Mouse (Mus musculus): ENCODE measurements at regions not wholly inside any gene's neighbourhood (a gene's known extent, or its start where the extent isn't known, plus 50 kb on each side); places are given as distances from the start of the nearest gene placed in this dataset.
A peak's percentile ranks its signal among the peaks of the same experiment; 100 is the strongest.

GRCm38 (mm10) chr12:70523379-70523778 is 70.5 kb downstream of the Tmx1 start:
- DNase-seq: no peak

- no peak for DNase-seq
These were observed 71.8 kb downstream of the Tmx1 start for GRCm38 (mm10) chr12:70524703-70525102.

GRCm38 (mm10) chr12:70531661-70532060 is 78.8 kb downstream of the Tmx1 start:
- DNase-seq: no peak

- no peak for DNase-seq
These were observed 79.3 kb downstream of the Tmx1 start for GRCm38 (mm10) chr12:70532225-70532624.

- no peak for DNase-seq
These were observed 79.9 kb downstream of the Tmx1 start for GRCm38 (mm10) chr12:70532843-70533242.

- peak; percentile 18 for DNase-seq
These were observed 80.6 kb downstream of the Tmx1 start for GRCm38 (mm10) chr12:70533375-70533935.

- DNase-seq: no peak
These were observed 86.2 kb downstream of the Tmx1 start for GRCm38 (mm10) chr12:70539124-70539523.

GRCm38 (mm10) chr12:70539856-70540255 is 87.0 kb downstream of the Tmx1 start:
- DNase-seq: peak; percentile 49

GRCm38 (mm10) chr12:70541432-70541831 is 88.5 kb downstream of the Tmx1 start:
- DNase-seq: no peak

- no peak for DNase-seq
These were observed 90.4 kb downstream of the Tmx1 start for GRCm38 (mm10) chr12:70543299-70543698.

GRCm38 (mm10) chr12:70544326-70544725 is 91.4 kb downstream of the Tmx1 start:
- no peak for DNase-seq

- DNase-seq: peak; percentile 71
These were observed 92.1 kb downstream of the Tmx1 start for GRCm38 (mm10) chr12:70544850-70545510.

GRCm38 (mm10) chr12:70547199-70547598 is 94.3 kb downstream of the Tmx1 start:
- peak; percentile 51 for DNase-seq

- no peak for DNase-seq
These were observed 96.4 kb downstream of the Tmx1 start for GRCm38 (mm10) chr12:70549296-70549695.

- DNase-seq: no peak
These were observed 101.0 kb downstream of the Tmx1 start for GRCm38 (mm10) chr12:70553866-70554265.

- no peak for DNase-seq
These were observed 101.7 kb downstream of the Tmx1 start for GRCm38 (mm10) chr12:70554586-70554985.

GRCm38 (mm10) chr12:70555723-70556122 is 102.8 kb downstream of the Tmx1 start:
- DNase-seq: peak; percentile 72

- no peak for DNase-seq
These were observed 103.9 kb downstream of the Tmx1 start for GRCm38 (mm10) chr12:70556820-70557219.

- DNase-seq: no peak
These were observed 110.6 kb downstream of the Tmx1 start for GRCm38 (mm10) chr12:70563446-70563845.

- DNase-seq: no peak
These were observed 122.8 kb downstream of the Tmx1 start for GRCm38 (mm10) chr12:70575665-70576064.

GRCm38 (mm10) chr12:70577769-70578168 is 124.9 kb downstream of the Tmx1 start:
- no peak for DNase-seq

- peak; percentile 51 for DNase-seq
These were observed 126.5 kb downstream of the Tmx1 start for GRCm38 (mm10) chr12:70579328-70579905.

- no peak for DNase-seq
These were observed 133.3 kb downstream of the Tmx1 start for GRCm38 (mm10) chr12:70586181-70586580.

GRCm38 (mm10) chr12:70588234-70588633 is 135.3 kb downstream of the Tmx1 start:
- no peak for DNase-seq

Data from gastrocnemius, postnatal 25 days (tissue).